Mouse (Mus musculus) ovary, adult 18-20 months (tissue): Measurements from ENCODE around the gene Chchd2.
A peak's percentile ranks its signal among the peaks of the same experiment; 100 is the strongest.
"Not testable (repeated sequence)": the region's sequence is repeated elsewhere in the genome, so short reads cannot be mapped to it uniquely, and the experiment has no call there.

Experiments
- DNase-seq: peaks from one replicate; pipeline ENCODE4 v3.0.0; 2022; ENCODE audit warnings: low spot score, mixed read lengths

The Chchd2 gene

DNA sequence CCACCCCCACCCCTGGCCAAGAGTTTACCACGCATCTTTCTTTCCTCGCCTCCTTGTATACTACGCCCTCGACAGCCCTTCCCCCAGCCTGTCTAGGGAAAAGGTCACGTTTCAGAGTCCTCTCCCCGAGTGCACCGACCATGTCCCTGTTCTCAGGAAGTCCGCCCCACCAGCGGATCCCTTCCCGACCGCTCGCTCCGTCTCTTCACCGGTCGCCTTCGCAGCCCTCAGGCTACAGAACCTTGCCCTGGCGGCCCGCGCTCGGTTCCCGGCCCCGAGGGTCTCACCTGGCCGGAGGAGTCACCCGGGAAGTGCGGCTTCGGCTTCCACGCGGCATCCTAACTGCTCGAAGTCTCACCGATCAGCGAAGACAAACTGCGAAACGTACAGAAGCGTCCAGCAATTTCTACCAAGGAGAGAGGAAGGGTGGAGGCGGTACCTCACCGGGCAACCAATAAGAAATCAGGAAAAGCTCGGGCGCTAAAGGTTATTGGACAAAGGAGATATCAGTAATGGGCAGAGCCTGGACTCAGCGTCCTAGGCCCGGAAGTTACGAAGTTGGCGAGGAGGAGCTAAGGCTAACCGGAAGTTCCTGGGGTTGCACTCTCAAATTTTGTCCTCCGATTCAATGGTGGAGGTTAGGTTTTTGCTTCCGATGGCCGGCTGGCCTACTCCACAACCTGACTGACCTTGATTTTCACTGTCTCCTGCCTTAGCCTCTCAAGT lies at the start of gene Chchd2:
Gene Chchd2, minus strand, starts transcription at position 560 of the 726 bp plus-strand sequence.
- peak; percentile 94 for DNase-seq

DNA sequence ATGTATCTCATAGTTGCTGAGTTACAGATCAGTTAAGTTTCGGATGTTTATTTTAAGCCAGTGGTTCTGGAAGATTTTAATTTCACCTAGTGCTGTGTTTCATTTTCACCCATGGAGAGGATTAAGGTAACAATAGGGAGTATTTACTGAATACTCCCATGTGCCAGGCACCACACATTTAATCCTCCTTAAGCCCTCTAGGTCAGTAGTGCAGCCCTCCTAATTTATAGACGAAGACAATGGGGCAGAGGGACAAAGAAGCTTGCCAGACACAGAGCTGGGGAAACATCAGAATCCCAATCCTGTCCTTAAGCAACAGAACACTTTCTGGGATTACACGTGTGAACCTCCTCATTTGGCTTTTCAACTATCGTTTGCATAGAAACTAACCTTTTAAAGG lies 49.7 kb upstream of the Chchd2 start:
- no peak for DNase-seq

DNA sequence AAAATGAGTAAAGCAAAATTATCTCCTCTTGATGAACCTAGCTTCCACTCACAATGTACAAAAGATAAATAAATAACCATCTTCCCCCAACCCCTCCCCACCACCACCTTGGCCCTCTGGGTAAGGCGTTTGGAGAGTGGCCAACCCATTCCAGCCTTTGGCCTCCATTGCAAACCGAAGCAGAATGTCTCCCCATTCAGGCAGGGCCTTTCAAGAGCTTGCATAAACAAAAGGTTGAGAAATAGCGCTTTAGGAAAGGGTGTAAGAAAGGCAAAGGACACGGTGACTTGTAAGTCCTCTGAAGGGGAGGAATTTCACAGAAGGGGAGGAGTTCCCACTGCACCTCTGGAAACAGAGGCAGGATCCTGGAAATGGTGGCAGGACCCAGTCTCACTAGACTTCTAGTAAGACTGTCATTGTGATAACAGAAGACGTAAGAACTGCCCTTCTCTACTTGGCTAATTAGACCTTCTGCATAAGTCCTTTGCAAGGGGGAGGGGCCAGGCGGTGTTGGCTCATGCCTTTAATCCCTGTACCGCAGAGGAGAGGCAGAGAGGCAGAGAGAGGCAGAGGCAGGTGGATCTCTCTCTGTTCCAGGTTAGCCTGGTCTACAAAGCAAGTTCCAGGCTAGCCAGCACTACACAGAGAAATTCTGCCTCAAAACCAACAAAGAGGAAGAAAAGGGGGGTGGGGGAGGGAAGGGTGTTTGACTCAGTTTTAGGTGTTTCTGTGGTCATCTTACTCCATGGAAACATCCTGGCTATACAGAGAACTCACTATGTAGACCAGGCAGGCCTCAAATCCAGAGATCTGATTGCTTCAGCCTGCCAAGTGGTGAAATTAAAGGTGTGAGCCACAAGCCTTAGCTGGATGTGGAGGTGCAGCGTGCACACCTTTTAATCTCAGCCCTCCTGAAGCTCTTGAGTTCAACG lies 42.9 kb upstream of the Chchd2 start:
- DNase-seq = no peak

DNA sequence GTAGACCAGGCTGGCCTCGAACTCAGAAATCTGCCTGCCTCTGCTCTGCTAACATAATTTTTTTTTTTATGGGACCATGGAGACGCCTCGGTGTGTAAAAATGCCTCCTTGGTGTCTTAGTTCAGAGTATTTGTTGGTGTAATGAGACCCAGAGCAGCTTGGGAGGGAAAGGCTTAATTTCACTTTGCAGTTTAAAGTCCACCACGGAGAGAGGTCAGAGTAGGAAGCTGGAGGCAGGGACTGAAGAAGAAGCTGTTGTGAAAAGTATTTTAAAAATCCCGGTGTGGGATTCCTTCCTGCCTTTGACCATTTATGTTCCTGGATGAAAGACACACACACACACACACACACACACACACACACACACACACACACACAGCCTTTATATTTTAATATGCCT lies 38.7 kb upstream of the Chchd2 start:
- no peak for DNase-seq

DNA sequence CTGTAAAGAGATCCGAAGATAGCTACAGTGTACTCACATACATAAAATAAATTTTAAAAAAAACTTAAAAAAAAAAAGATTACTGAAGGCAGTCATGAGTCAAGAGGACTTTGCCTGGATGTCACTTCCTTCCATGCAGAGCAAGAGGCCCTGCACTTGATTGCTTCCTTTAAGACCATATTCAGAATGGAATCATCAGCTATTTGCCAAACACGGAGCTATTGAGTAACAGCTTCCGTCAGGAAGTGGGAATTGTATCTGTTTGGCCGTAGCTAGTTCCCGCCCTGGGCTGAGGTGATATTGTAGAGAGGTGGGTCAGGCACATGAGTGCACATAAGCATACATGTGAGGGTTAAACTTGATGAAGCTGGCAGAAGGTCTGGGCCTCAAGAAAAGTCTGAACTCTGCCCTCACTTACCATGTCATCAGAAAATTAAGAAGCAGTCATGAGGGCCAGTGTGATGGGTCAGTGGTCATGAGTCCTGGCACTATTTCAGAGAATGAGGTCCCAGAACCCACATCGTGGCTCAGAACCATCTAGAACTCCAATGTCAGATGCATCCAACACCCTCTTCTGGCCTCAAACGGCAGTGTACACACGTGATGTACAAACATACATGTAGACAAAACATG lies 37.7 kb upstream of the Chchd2 start:
- DNase-seq = no peak

DNA sequence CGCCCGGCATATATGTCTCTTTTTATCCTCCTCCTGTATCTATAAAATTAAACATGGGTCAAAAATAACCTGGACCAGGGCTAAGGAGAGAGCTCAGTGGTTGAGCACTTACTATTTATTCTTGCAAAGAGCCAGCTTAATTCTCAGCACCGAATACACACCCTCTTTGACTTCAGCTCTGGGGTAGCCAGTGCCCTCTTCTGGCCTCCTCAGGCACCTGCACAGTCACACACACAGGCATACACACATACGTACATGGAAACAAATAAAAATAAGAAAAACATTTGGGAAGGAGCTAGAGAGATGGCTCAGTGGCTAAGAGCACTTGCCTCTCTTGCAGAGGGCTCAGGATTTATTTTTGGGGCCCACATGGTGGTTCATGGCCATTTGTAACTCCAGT lies 34.7 kb upstream of the Chchd2 start:
- no peak for DNase-seq

DNA sequence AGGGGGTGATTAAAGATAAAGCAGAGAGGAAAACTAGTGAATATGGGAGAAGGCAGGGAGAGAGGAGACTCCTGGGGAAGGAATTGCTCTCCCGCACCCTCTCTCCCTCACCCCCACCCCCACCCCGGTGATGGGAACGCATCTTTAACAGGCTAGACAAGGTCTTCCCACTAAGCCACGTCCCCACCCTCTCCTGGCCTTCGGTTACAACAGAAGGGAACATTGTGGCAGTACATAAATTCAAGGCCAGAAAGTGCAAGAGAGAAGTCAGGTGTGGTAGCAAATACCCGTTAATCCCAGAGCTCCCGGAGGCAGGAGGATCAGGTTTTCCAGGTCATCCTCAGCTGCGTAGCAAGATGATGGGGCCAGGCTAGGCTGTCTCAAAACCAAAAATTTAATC lies 32.0 kb upstream of the Chchd2 start:
- DNase-seq = no peak

DNA sequence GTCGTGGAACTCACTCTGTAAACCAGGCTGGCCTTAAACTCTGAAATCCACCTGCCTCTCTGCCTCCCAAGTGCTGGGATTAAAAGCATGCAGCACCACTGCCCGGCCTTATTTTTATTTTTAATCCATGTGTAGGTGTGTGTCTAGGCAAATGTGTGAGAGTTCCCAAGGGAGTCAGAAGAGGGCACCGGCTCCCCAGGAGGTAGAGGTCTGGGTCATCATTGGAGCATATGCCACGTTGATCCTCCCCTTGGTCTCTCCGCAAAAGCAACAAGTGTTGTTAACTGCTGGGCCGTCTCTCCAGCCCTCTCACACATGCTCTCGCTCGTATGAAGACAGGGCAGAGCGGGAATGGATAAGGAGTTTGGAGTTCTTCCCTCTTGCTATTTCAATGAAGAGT lies 31.5 kb upstream of the Chchd2 start:
- no peak for DNase-seq

DNA sequence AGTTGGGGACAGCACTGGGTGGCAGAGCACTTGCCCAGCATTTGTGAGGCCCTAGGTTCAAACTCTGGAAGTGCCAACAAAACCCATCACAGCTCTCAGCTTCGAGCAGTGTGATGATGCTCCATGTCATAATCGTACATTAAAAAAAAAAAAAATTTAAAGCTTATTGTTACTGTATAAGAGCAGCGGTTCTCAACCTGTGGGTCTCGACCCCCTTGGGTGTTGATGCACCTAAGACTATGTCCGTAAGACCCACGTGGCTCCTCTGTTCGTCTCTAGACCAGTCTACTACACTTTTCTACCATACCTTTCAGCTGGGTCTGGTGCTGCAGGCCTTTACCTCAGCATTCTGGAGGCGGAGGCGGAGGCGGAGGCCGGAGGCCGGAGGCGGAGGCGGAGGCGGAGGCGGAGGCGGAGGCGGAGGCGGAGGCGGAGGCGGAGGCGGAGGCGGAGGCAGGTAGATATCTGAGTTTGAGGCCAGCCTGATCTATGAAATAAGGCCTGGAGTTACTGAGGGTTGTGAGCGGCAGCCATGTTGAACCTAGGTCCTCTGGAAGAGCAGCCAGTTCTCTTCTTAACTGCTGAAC lies 30.9 kb upstream of the Chchd2 start:
- DNase-seq = no peak

DNA sequence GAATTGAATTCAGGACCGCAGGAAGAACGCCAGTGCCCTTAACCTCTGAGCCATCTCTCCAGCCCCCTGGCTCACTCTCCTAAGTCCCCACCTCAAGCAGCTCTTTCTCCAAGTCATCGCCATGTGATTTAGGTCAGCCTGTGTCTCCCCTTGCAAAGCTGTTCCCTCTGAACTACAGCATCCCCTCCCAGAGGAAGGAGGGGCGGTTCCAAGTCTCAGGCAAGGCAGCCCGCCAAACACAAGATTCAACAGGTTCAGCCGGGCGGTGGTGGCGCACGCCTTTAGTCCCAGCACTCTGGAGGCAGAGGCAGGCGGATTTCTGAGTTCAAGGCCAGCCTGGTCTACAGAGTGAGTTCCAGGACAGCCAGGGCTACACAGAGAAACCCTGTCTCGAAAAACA lies 28.2 kb upstream of the Chchd2 start:
- DNase-seq = not testable (repeated sequence)

DNA sequence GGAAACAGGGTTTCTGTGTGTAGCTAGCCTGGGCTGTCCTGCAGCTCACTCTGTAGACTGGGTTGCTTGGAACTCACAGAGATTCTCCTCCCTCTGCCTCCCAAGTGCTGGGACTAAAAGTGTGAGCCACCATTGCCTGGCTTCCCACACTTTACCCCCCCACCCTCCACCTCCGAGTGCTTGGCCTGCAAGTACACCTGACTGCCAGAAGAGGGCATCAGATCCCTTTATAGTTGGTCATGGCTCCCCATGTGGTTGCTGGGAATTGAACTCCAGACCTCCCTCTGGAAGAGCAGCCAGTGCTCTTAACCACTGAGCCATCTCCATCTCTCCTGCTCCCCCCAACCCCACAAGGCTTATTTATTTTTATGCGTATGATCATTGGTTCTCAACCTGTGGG lies 26.8 kb upstream of the Chchd2 start:
- DNase-seq = no peak

DNA sequence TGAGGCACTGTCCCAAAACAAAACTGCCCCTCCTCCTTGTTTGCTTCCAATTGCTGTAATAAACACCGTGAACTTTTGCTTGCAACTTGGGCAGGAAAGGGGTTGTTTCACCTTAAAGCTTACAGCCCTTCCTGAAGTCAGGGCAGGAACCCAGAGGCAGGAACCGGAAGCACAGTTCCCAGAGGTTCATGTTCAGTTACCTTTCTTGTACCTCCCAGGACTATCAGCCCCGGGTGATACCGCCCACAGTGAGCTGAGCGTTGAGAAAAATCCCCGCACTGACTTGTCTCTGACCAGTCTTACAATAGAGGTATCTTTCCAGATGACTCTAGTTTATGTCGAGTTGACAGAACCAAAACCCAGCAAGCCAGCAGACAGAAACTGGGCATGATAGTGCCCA lies 22.3 kb upstream of the Chchd2 start:
- DNase-seq = no peak

DNA sequence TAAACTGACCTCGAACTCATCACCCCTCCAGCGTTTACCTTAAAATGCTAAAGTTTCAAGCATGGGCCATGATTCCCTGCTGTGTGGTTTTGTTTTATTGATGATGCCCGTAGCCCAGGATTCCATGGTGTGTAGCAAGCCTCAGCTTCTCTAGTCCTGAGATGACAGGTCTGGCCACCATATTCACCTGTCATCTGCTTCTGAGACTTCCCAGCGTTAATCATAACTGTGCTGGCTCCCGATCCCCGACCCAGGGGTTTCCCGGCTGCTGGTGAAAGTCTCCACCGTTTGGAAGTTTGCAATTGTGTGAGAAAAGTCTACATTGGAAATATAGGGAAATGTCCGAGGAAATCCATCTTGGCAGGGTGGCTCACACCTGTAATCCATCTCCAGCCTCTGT lies 21.9 kb upstream of the Chchd2 start:
- no peak for DNase-seq

DNA sequence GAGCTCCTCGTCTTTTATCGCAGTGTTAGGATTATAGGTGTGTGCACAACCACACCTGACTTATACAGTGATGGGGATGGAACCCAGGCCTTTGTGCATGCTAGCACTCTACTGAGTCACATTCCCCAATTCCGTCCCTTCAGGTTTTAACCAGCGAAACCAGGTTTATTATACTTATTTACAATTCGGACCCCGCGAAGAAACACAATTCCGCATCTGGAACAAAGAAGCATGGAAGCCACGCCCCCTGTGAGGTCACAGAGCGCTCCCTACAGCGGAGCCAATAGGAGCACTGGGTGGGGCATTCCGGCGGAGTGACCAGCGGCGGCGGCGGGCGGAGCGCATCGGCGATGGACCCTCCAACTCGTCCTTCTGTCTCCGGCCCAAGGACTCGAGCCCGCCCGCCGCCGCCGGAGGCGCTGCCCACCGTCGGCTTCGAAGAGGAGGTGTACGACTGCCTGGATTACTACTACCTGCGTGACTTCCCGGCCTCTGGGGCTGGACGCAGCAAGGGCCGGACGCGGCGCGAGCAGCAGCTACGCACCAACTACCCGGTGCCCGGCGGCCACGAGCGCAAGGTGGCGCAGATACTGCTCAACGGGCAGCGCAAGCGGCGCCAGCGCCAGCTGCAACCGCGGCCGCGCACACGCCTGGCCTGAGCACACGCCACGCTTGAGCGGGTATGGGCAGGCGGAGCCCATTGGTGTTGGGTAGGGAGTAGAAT lies 21.1 kb upstream of the Chchd2 start, which contains the start of gene Nupr1l:
Gene Nupr1l, plus strand, starts transcription at position 299 of the 724 bp plus-strand sequence.
- peak; percentile 85 for DNase-seq

DNA sequence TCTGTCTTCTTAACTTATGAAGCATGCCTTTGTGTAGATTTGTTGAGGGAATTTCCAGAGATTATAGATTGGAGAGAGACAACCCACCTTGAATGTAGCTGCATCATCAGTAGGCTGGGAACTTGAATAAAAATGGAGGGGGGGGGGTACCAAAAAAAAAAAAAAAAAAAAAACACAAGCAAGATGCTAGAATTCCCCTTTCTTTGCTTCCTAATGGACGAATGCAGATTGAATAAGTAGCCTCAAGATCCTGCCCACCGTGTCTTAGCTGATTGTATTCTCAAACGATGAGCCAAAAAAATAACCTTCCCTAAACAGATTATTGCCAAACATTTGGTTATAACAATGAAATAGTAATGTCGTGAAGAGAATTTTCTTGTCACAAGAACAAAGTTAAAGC lies 20.5 kb upstream of the Chchd2 start:
- DNase-seq = no peak

DNA sequence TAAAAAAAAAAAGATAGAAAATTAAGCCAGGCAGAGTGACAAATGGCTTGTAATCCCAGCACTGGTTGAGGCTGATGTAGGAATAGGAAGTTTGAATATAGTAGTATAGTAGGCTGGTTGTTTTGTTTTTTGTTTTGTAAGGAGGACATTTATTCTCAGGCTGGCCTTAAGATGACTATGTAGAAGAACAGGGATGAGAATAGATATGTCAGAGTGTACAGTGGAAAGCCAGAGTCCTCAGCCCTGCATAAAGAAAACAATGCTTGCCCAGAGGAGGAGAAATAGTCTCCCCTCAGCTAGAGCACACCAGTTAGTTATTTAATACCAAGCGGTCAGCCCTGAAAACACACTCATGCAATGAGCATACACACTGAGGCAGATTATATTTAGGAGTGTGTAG lies 11.2 kb upstream of the Chchd2 start, which contains the start of gene Phkg1:
Gene Phkg1, minus strand, starts transcription at position 101 of the 400 bp plus-strand sequence.
- no peak for DNase-seq

DNA sequence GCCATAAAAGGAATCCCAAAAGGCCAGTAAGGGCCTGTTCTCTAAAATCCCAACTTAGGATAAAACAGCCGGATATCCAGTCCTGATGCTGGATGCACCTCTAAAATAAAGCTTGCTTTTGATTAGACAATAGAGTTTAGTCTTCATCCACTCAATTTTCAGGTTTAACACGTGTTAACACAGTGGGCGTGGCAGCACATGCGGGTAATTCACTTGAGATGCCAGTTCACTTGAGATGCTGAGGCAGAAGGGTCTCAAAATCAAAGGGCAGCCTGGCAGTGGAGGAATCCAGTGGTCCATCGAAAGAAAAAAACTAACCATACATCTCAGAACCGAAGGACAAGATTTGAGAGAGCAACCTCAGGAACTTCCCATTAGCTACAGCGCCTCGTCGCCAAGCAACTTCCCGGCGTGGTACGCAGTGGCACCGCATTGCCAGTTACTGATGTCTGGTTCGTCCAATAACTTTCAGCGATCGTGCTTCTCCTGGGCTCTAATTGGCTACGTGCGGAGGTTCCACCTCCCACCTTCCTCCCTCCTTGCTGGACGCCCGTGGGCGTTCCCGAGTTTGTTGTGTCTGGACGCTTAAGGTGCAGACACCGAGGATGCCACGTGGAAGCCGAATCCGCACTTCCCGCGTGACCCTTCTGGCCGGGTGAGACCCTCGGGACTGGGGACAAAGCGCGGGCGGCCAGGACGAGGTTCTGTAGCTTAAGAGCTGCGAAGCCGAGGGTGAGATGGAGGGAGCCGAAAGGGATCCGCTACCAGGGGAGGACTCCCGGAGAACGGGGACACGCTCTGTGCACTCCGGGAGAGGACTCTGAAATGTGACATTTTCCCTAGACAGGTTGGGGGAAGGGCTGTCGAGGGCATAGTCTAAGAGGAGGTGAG lies 8.2 kb upstream of the Chchd2 start, which contains the start of gene Zbed5:
Gene Zbed5, plus strand, starts transcription at position 526 of the 891 bp plus-strand sequence.
- peak; percentile 84 for DNase-seq

DNA sequence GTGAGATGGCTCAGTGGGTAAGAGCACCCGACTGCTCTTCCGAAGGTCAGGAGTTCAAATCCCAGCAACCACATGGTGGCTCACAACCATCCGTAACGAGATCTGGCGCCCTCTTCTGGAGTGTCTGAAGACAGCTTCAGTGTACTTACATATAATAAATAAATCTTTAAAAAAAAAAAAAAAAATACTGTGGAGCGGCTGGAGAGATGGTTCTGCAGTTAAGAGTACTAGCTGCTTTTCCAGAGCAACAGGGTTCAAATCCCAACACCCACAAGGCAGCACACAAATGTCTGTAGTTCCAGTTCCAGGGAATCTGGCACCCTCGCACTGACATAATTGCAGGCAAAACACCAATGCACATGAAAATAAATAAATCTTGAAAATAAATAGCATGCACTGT lies 3.1 kb upstream of the Chchd2 start:
- not testable (repeated sequence) for DNase-seq

DNA sequence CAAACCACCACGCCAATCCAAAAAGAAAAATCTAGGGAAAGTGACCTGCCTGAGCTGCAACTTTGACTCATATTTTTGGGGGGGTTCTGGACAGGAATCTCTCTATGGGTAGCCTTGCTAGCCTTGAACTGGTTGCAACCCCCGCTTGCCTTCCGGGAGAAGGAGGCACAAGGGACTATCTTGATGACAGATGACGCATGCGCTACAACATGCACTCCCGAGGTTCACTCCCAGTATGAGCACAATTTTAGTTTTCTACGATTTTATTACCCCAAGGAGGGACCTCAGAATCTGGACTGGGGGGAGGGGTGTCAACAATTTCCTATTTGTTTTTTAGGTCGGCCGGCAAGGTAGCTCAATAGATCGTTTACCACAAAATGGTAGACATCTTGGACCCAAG lies 999 bp downstream of the Chchd2 start:
- no peak for DNase-seq

DNA sequence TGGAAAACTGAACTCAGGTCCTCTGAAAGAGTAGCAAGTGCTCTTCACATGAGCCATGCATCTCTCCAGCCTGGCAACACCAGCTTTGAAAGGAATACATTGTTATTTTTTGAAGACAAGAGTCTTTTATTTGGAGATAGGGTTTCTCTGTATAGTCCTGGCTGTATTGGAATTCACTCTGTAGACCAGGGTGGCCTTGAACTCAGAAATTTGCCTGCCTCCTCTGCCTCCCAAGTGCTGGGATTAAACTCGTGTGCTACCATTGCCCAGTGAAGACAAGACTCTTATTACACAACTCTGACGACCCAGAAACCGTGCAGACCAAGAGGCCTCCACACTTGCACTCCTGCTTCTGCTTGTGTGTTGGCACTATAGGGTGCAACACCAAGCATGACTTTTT lies 7.4 kb downstream of the Chchd2 start:
- DNase-seq = no peak
